Mouse (Mus musculus): ENCODE measurements at regions not wholly inside any gene's neighbourhood (a gene's known extent, or its start where the extent isn't known, plus 50 kb on each side); places are given as distances from the start of the nearest gene placed in this dataset.

DNA sequence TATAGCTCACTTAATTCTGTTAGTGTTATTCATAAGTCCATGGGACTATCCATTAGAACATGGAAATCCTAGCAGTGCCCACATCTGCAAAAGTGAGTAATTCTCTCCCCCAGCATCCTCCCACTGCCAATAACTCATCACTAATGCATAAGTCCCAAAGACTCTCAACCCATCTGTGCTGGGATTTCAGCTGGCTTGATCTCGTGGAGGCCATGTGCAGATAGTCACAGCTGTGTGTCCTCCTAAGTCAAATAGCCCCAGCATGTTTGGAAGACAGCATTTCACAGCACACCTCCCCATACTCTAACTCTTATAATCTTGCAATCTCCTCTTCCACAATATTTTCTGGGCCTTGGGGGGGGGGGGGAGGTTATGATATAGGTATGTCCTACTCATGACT, 877.9 kb upstream of the Gm7489 start:
- no peak for TF ChIP-seq POLR2A (IDR thresholded peaks at IDR 0.05; ENCODE audit: low read depth, low read length)
- no peak for TF ChIP-seq CTCF (IDR thresholded peaks at IDR 0.05; ENCODE audit: extremely low read depth, insufficient read length, insufficient replicate concordance, low read depth, low read length)
- Histone ChIP-seq H3K4me1 (ENCODE audit: control insufficient read depth, insufficient read depth, insufficient read length, low read length) (no peaks in the 10 kb centered on the region), H3K27me3 (ENCODE audit: control insufficient read depth, insufficient read depth, low read length) (no peaks in the 10 kb centered on the region), H3K36me3 (ENCODE audit: control insufficient read depth, insufficient read depth, low read length) (no peaks in the 10 kb centered on the region), H3K4me3 (ENCODE audit: low read depth, low read length) (no peak overlapping the region), H3K27ac (ENCODE audit: insufficient read depth, low read depth, low read length) (no peak overlapping the region)
- 57% methylated on average over 1 of the region's 1 CpGs for WGBS

DNA sequence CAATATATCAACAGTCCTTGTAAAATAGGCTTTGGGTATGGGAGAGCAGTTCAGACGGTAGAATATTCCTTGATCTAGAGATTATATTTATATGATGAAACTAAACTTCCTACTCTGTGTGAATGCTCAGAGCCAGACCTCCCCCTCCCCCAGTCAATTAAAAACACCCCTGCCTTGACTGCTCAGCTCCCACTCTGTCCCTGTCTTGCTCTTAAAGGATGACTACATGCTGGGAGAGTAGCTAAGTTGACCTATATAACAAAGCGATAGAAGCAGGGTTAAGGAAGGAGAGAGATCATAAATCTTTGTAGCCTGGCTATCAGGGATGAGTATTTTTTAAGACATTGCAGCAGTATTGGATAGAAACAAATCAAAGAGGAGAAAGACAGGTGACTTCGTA, 875.4 kb upstream of the Gm7489 start:
- WGBS = 88% methylated on average over 3 of the region's 3 CpGs
- Histone ChIP-seq H3K27me3 (ENCODE audit: control insufficient read depth, insufficient read depth, low read length) (no peaks in the 10 kb centered on the region), H3K27ac (ENCODE audit: insufficient read depth, low read depth, low read length) (no peak overlapping the region), H3K4me3 (ENCODE audit: low read depth, low read length) (no peak overlapping the region), H3K4me1 (ENCODE audit: control insufficient read depth, insufficient read depth, insufficient read length, low read length) (no peaks in the 10 kb centered on the region), H3K36me3 (ENCODE audit: control insufficient read depth, insufficient read depth, low read length) (no peaks in the 10 kb centered on the region)
- no peak for TF ChIP-seq CTCF (IDR thresholded peaks at IDR 0.05; ENCODE audit: extremely low read depth, insufficient read length, insufficient replicate concordance, low read depth, low read length)
- no peak for TF ChIP-seq POLR2A (IDR thresholded peaks at IDR 0.05; ENCODE audit: low read depth, low read length)

Measured in small intestine, adult 2 months (tissue).